Mouse (Mus musculus) G1E (cell line): Measurements from ENCODE around the gene Pptc7. TPM values are rescaled to one million over a fixed set of nuclear protein-coding genes. Genes with fewer than 3 reads are reported as not detected.

Source experiments
- ATAC-seq: 2 replicates; pipeline ENCODE4 v1.8.0; 2016; ENCODE audit warnings: mild to moderate bottlenecking; ENCODE audit not compliant: insufficient number of reproducible peaks, poor library complexity, low FRiP score, severe bottlenecking; ENCODE audit errors: extremely low read depth
- DNase-seq: peaks from one replicate; pipeline ENCODE4 v3.0.0; 2012; ENCODE audit warnings: low spot score
- H3K27me3 ChIP-seq: 2 replicates; pipeline ENCODE4 v1.6.1; 2012; ENCODE audit warnings: mild to moderate bottlenecking, low read length, inconsistent platforms; ENCODE audit not compliant: insufficient read depth
- H3K36me3 ChIP-seq: replicated peaks from 2 replicates; pipeline ENCODE3; 2012; ENCODE audit warnings: mild to moderate bottlenecking, inconsistent platforms
- H3K4me1 ChIP-seq: 2 replicates; pipeline ENCODE4 v1.6.1; 2012; ENCODE audit warnings: low read depth, low read length, inconsistent platforms, mixed read lengths; ENCODE audit not compliant: insufficient read depth
- H3K4me3 ChIP-seq: 2 replicates; pipeline ENCODE4 v1.5.1; 2012; ENCODE audit warnings: low read depth, mild to moderate bottlenecking, inconsistent platforms, low read length, moderate library complexity, mixed read lengths
- H3K9me3 ChIP-seq: replicated peaks from 2 replicates; pipeline ENCODE4 v1.6.1; 2012; ENCODE audit warnings: inconsistent platforms
- CTCF ChIP-seq: IDR thresholded peaks from 2 replicates; pipeline ENCODE4 v1.5.1; 2012; ENCODE audit warnings: low read depth, low read length, inconsistent platforms, mixed read lengths
- GATA1 ChIP-seq: IDR thresholded peaks from 2 replicates; pipeline ENCODE4 v1.6.1; 2012; ENCODE audit warnings: borderline replicate concordance, low read length, inconsistent platforms, mixed read lengths
- GATA2 ChIP-seq: IDR thresholded peaks from 2 replicates; pipeline ENCODE4 v1.6.1; 2012; ENCODE audit warnings: low read depth, low read length, inconsistent platforms, borderline replicate concordance
- POLR2AphosphoS5 ChIP-seq: IDR thresholded peaks from 2 replicates; pipeline ENCODE4 v1.6.1; 2012; ENCODE audit warnings: low read depth, low read length, inconsistent platforms; ENCODE audit not compliant: insufficient replicate concordance
- TAL1 ChIP-seq: conservative IDR thresholded peaks from 2 replicates; pipeline ENCODE4 v1.6.1; 2012; ENCODE audit warnings: low read depth, low read length, inconsistent platforms, mixed read lengths
- polyA plus RNA-seq: library from polyadenylated mRNA; stranded (reverse); fragments of >175 nt; gene quantifications from 2 replicates; pipeline ENCODE4 v1.2.3, GENCODE M21; 2012
- total RNA-seq, 2 experiments: library from RNA; stranded (forward) in 1 of 2; stranded (reverse) in 1 of 2; fragments of 200-1000 nt in 1 of 2; fragments of >200 nt in 1 of 2; fragmentation: Nextera tagmentation in 1 of 2; gene quantifications; 2 replicates each; pipeline ENCODE4 v1.2.3; 2014 to 2017

Gene Pptc7
- total and polyA plus RNA-seq, 3 experiments = 10.6 to 16.7 (median 12.5) TPM

DNA sequence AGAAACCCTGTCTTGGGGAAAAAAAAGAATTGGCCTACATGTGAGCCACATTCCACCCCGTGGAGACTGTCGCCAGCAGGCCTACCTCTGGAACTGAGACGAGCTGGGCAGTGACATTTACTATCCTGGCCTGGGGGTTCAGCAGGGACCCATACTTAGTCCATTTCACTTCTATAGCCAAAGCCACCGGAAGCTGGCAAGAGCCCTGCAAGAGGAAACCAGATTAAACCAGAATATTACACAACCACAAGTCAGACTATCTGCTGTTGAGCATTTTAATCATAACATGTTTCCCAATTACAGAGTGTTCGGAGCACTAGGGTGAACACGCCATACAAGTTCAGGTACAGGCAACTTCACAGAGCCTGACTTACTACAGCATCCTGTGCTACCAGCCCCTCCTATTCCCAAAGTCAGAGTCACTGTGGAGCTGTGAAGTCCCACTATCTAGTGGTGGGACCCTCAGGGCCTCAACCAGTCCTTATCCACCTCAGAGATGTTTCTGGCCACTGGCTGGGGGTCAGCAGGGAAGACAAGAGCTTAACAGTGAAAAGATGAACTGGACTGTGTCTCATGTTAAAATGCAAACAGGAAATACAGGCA, 41.5 kb upstream of the Pptc7 start:
- peaks cover 59% of the 10 kb centered on the region for H3K36me3 ChIP-seq
- H3K9me3 ChIP-seq = no peaks in the 10 kb centered on the region
- H3K4me1 ChIP-seq = no peaks in the 10 kb centered on the region
- no peak for DNase-seq
- no peak for ATAC-seq
- H3K27me3 ChIP-seq = peaks cover 9% of the 10 kb centered on the region; the same call in 1 of the 2 replicates
- no peak overlapping the region for H3K4me3 ChIP-seq
- no peak for TF ChIP-seq CTCF
- TF ChIP-seq GATA2 = no peak
- no peak for TF ChIP-seq TAL1
- no peak for TF ChIP-seq POLR2AphosphoS5
- TF ChIP-seq GATA1 = no peak

DNA sequence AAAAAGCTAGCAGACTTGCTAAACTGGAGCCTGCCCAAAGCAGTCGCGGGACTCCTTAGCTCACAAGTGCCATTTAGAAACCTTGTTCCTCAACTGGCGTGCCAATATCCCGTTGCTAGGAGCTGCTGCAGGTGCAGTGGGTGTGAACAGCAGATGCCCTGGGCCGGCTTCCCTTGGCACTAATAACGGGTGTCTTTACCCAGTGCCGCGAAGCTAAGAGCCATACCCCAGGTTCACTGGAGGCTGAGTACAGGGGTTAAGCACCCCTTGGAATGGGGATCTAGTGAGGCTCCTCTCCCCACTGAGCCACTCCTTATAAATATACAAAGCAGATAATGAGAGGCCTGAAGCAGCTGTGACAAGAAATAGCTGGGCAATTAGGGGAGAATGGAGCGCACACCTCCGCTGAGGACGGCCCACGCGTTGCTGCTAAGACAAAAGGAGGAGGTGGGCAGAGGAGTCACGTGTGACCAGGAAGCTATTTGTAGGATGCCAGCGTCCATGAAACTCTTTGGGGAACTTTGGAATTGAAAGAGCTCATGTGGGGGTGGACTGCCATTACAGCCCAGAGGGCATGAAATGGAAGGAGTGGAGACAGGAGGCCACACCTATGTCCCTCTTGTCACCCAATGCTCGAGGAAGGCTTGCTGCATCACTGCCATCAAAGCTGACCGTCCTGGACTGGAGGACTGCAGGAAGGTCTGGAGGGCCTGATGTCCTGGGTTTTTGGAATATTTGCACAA, 40.2 kb upstream of the Pptc7 start:
- H3K27me3 ChIP-seq = peaks cover 5% of the 10 kb centered on the region; the same call in 1 of the 2 replicates
- no peak for ATAC-seq
- no peaks in the 10 kb centered on the region for H3K9me3 ChIP-seq
- no peak overlapping the region for H3K4me3 ChIP-seq
- TF ChIP-seq GATA2 = no peak
- TF ChIP-seq TAL1 = no peak
- no peak for TF ChIP-seq CTCF
- TF ChIP-seq POLR2AphosphoS5 = no peak
- no peak for TF ChIP-seq GATA1
- H3K36me3 ChIP-seq = peaks cover 73% of the 10 kb centered on the region
- H3K4me1 ChIP-seq = no peaks in the 10 kb centered on the region
- DNase-seq = no peak

DNA sequence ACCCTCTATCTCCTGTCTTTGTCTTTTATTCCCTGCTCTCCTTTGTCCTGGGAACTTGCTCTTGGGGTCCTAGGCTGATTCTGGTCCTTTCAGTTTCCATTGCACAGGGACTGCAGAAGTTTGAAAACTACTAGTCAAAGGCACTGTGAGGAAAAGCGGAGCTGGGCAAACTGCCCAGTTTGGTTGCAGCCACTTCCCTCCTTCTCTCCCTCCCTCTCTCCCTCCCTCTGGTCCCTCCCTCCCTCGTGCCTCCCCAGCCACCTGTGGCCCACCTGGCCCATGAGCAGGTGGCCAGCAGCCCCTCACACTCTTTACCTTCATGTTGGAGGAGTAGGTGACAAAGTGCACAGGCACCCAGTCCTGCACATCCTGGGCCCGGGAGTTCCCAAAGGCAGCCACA, 39.0 kb upstream of the Pptc7 start:
- ATAC-seq = no peak
- H3K27me3 ChIP-seq = peaks cover 2% of the 10 kb centered on the region; the same call in 1 of the 2 replicates
- H3K4me1 ChIP-seq = no peaks in the 10 kb centered on the region
- no peaks in the 10 kb centered on the region for H3K9me3 ChIP-seq
- peaks cover 82% of the 10 kb centered on the region for H3K36me3 ChIP-seq
- no peak overlapping the region for H3K4me3 ChIP-seq
- TF ChIP-seq POLR2AphosphoS5 = no peak
- TF ChIP-seq TAL1 = no peak
- no peak for TF ChIP-seq GATA2
- no peak for DNase-seq

DNA sequence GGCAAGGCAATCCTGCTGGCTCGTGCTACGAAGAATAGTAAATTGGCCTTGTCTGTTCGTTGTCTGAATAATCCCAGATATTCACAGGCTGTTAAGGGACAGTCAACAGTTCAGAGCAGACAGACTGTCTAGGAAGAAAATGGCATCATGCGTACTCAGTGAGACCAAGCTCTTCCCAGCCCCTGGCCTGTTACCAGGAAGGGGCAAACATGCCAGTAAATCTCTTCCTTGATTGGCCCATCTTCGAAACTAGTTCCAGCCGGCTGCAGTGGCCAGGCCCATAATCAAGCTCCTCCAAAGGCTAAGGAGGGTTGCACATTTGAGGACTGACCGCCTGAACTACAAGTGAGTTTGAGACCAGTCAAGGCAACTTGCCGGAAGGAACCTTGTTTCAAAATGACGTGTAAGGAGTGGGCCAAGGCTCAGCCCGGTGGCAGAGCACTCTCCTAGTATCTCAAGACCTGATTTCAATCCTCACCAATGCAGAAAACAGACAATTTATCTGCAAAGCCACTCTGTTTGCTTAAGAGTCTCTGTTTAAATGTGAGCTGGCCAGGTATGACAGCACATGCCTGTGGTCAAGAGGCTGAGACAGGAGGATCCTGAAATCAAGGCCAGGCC, 37.5 kb upstream of the Pptc7 start:
- H3K9me3 ChIP-seq = no peaks in the 10 kb centered on the region
- no peak overlapping the region for H3K4me3 ChIP-seq
- H3K27me3 ChIP-seq = no peaks in the 10 kb centered on the region
- TF ChIP-seq CTCF (no peak), GATA2 (no peak), GATA1 (no peak), TAL1 (no peak), POLR2AphosphoS5 (no peak)
- ATAC-seq = no peak
- H3K36me3 ChIP-seq = peaks cover 87% of the 10 kb centered on the region
- H3K4me1 ChIP-seq = no peaks in the 10 kb centered on the region; the same call in 1 of the 2 replicates
- DNase-seq = no peak

DNA sequence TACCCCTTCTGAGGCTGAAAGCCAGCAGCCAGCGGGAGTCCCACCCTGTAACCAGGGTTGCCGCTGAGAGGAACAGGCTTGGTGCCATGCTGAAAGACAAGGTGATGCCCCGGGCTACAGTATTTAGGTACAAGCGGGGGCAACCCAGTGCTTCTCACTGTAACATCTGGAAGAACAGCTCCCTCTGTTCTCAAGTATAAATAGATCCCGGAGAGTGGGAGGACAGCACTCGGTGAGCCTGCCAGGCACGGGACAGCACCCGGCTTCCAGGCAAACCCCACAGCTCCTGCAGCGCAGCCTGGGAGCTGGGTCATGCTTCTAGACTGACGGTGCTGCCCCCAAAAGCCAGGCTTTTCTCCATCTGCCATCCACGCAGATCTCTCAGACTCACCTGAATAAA, 36.6 kb upstream of the Pptc7 start:
- DNase-seq = no peak
- Histone ChIP-seq H3K9me3 (no peaks in the 10 kb centered on the region), H3K27me3 (no peaks in the 10 kb centered on the region), H3K4me1 (no peaks in the 10 kb centered on the region; the same call in 1 of the 2 replicates), H3K4me3 (no peak overlapping the region), H3K36me3 (peaks cover 86% of the 10 kb centered on the region)
- TF ChIP-seq CTCF = no peak
- TF ChIP-seq GATA1 = no peak
- TF ChIP-seq GATA2 = no peak
- TF ChIP-seq TAL1 = no peak
- TF ChIP-seq POLR2AphosphoS5 = no peak
- ATAC-seq = no peak

DNA sequence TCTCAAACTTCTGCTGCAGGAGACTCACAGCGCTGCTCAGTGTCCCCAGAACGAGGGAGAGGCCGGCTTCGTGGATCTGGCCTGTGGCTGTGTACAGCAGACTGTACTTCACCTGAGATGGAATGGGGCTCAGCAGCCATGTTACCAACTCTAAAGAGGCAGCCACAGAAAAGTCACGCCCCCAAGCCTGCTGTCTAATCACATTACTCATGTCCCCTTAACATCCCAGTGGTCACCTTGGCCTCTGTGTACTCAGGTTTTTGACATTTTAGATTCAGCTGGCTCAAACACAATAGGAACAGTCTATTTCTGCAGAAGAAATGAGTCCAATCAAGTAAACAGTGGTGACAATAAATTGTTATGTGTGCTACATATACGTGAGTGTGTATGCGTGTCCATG, 36.2 kb upstream of the Pptc7 start:
- Histone ChIP-seq H3K4me3 (no peak overlapping the region), H3K27me3 (no peaks in the 10 kb centered on the region), H3K36me3 (peaks cover 87% of the 10 kb centered on the region), H3K4me1 (no peaks in the 10 kb centered on the region; the same call in 1 of the 2 replicates), H3K9me3 (no peaks in the 10 kb centered on the region)
- TF ChIP-seq POLR2AphosphoS5 = no peak
- no peak for TF ChIP-seq CTCF
- TF ChIP-seq TAL1 = no peak
- TF ChIP-seq GATA1 = no peak
- no peak for TF ChIP-seq GATA2
- ATAC-seq (no peak), DNase-seq (no peak)
